15 mouse cellular contexts compared by ENCODE assay signal in the genomic region with DNA sequence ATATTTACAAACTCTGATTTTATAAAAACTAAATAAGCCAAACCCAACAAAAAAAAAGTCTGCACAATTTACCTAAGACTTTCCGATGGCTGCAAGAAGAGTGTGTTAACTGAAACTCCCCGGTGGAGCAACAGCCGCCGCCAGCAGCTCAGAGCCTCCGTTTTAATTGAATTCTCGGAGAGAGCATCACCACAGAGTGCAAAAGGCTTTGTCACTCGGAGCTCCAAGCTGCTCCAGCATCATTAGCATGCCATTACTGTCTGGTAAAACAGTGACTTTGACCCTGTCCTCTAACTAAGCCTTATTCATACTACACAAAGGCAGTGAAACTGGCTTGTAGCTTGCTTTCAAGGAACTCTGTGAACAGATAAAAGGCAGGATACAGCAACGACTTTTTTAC.
DNase-seq lines count a peak whose midpoint lies in the region; ATAC-seq and TF ChIP-seq lines count a peak whose summit lies in the region.
"Had no signal": no experiment of that assay in that cellular context is flagged by ENCODE, and none has a peak within 500 bp of the region (broad histone marks: within the 10 kb centered on the region; RNA-seq: fewer than 3 reads in every experiment).

No protein-coding gene starts in this region.

- no peaks in the 10 kb centered on the region for H3K36me3 ChIP-seq in forebrain, embryonic 11.5 days (ENCODE audit: control insufficient read depth, insufficient read depth, low read length)
- no peaks in the 10 kb centered on the region for H3K36me3 ChIP-seq in hindbrain, embryonic 15.5 days
- no peaks in the 10 kb centered on the region for H3K36me3 ChIP-seq in neural tube, embryonic 13.5 days
- H3K36me3 ChIP-seq in kidney, embryonic 16.5 days (ENCODE audit: insufficient read depth, low read length) = no peaks in the 10 kb centered on the region

- no peak for TF ChIP-seq POLR2A in brain, embryonic 14.5 days (IDR thresholded peaks at IDR 0.05; ENCODE audit: borderline replicate concordance, extremely low read depth, insufficient read depth, insufficient read length, poor library complexity, severe bottlenecking)

- DNase-seq in brain, embryonic 14.5 days (ENCODE audit: low read depth) = peak; percentile 89
- DNase-seq in forebrain, embryonic 11.5 days (ENCODE audit: low spot score) = peak; percentile 64
- DNase-seq in kidney, adult 11 months = no peak
- no peak for DNase-seq in cerebellum, adult 11 months
- DNase-seq: cerebellum, adult 9-11 months; gastrocnemius, postnatal 10 days; kidney, adult 8-10 months; left cerebral cortex, postnatal 4 days; spleen, adult 18-20 months had no signal

- H3K27ac ChIP-seq in forebrain, embryonic 11.5 days (ENCODE audit: low read depth, low read length) = no peak overlapping the region
- peak overlapping the region; percentile 39 for H3K27ac ChIP-seq in hindbrain, embryonic 15.5 days (replicated peaks)
- peak overlapping the region; percentile 10; the same call in 1 of the 2 replicates for H3K27ac ChIP-seq in neural tube, embryonic 13.5 days (replicated peaks)
- H3K27ac ChIP-seq in kidney, embryonic 16.5 days (ENCODE audit: low read length) = no peak overlapping the region
- H3K27ac ChIP-seq: liver, embryonic 14.5 days had no signal

- WGBS in forebrain, embryonic 11.5 days = 6% methylated on average over 8 of the region's 8 CpGs
- WGBS in hindbrain, embryonic 15.5 days = 14% methylated on average over 8 of the region's 8 CpGs
- 5% methylated on average over 8 of the region's 8 CpGs for WGBS in neural tube, embryonic 13.5 days
- 53% methylated on average over 8 of the region's 8 CpGs for WGBS in kidney, embryonic 16.5 days

- no peak overlapping the region for H3K9ac ChIP-seq in forebrain, embryonic 11.5 days (ENCODE audit: low read length)
- no peak overlapping the region for H3K9ac ChIP-seq in hindbrain, embryonic 15.5 days
- no peak overlapping the region for H3K9ac ChIP-seq in neural tube, embryonic 13.5 days
- no peak overlapping the region for H3K9ac ChIP-seq in kidney, embryonic 16.5 days (replicated peaks; ENCODE audit: low read length)
- H3K9ac ChIP-seq: liver, embryonic 14.5 days had no signal

- no peaks in the 10 kb centered on the region for H3K9me3 ChIP-seq in forebrain, embryonic 11.5 days (ENCODE audit: control insufficient read depth, low read length)
- H3K9me3 ChIP-seq in hindbrain, embryonic 15.5 days = no peaks in the 10 kb centered on the region
- H3K9me3 ChIP-seq in neural tube, embryonic 13.5 days = no peaks in the 10 kb centered on the region
- H3K9me3 ChIP-seq in kidney, embryonic 16.5 days (ENCODE audit: low read length) = no peaks in the 10 kb centered on the region

- H3K4me3 ChIP-seq in forebrain, embryonic 11.5 days (ENCODE audit: low read depth, low read length) = no peak overlapping the region
- H3K4me3 ChIP-seq in hindbrain, embryonic 15.5 days = no peak overlapping the region
- no peak overlapping the region for H3K4me3 ChIP-seq in neural tube, embryonic 13.5 days
- H3K4me3 ChIP-seq in kidney, embryonic 16.5 days (ENCODE audit: low read length) = no peak overlapping the region

- peaks cover 23% of the 10 kb centered on the region for H3K4me1 ChIP-seq in forebrain, embryonic 11.5 days (replicated peaks; ENCODE audit: control insufficient read depth, insufficient read depth, low read length)
- peaks cover 29% of the 10 kb centered on the region for H3K4me1 ChIP-seq in hindbrain, embryonic 15.5 days (replicated peaks)
- peaks cover 45% of the 10 kb centered on the region for H3K4me1 ChIP-seq in neural tube, embryonic 13.5 days (replicated peaks)
- peaks cover 16% of the 10 kb centered on the region for H3K4me1 ChIP-seq in kidney, embryonic 16.5 days (ENCODE audit: insufficient read depth, low read length)

- peak; percentile 77 for ATAC-seq in forebrain, embryonic 11.5 days (replicated peaks; ENCODE audit: low FRiP score)
- peak; percentile 59 for ATAC-seq in hindbrain, embryonic 15.5 days (ENCODE audit: low FRiP score, low read depth)
- ATAC-seq in neural tube, embryonic 13.5 days (ENCODE audit: low read depth) = peak; percentile 60
- ATAC-seq in granulocyte monocyte progenitor cell, adult 5-6 weeks (replicated peaks; ENCODE audit: poor library complexity, severe bottlenecking) = no peak
- no peak for ATAC-seq in kidney, embryonic 16.5 days (ENCODE audit: low FRiP score, low TSS enrichment)

- peaks cover 7% of the 10 kb centered on the region for H3K27me3 ChIP-seq in forebrain, embryonic 11.5 days (ENCODE audit: control insufficient read depth, insufficient read depth, low read length)
- H3K27me3 ChIP-seq in hindbrain, embryonic 15.5 days = no peaks in the 10 kb centered on the region
- H3K27me3 ChIP-seq in neural tube, embryonic 13.5 days = no peaks in the 10 kb centered on the region
- H3K27me3 ChIP-seq in kidney, embryonic 16.5 days (ENCODE audit: insufficient read depth, low read length) = peaks cover 5% of the 10 kb centered on the region
- H3K27me3 ChIP-seq: CH12.LX had no signal

- no peak for TF ChIP-seq CTCF in brain, embryonic 14.5 days (IDR thresholded peaks at IDR 0.05; ENCODE audit: borderline replicate concordance, extremely low read depth, insufficient read depth, insufficient read length)

- H3K4me2 ChIP-seq in forebrain, embryonic 11.5 days (ENCODE audit: low read depth, low read length, severe bottlenecking) = no peak overlapping the region
- H3K4me2 ChIP-seq in hindbrain, embryonic 15.5 days = peak overlapping the region; percentile 6; the same call in 1 of the 2 replicates
- H3K4me2 ChIP-seq in neural tube, embryonic 13.5 days = peak overlapping the region; percentile 26
- H3K4me2 ChIP-seq in kidney, embryonic 16.5 days (replicated peaks; ENCODE audit: low read depth, low read length) = no peak overlapping the region

Comparison
In these comparisons a context has a peak if more than half of its experiments do, and no peak if none do; other contexts are left out.
1. DNase-seq: peak in brain, embryonic 14.5 days (single experiment) and forebrain, embryonic 11.5 days (single experiment); none in kidney, adult 11 months (single experiment) and cerebellum, adult 11 months (single experiment).
2. ATAC-seq: peak in forebrain, embryonic 11.5 days (single experiment), hindbrain, embryonic 15.5 days (single experiment) and neural tube, embryonic 13.5 days (single experiment); none in granulocyte monocyte progenitor cell, adult 5-6 weeks (single experiment) and kidney, embryonic 16.5 days (single experiment).
3. H3K27ac ChIP-seq: peak in hindbrain, embryonic 15.5 days (single experiment) and neural tube, embryonic 13.5 days (single experiment); none in forebrain, embryonic 11.5 days (single experiment) and kidney, embryonic 16.5 days (single experiment).
4. H3K4me2 ChIP-seq: peak in hindbrain, embryonic 15.5 days (single experiment) and neural tube, embryonic 13.5 days (single experiment); none in forebrain, embryonic 11.5 days (single experiment) and kidney, embryonic 16.5 days (single experiment).